Comparison of ENCODE assay signal across 8 mouse cellular contexts in genomic region chr11:84818085-84818960, GRCm38 (mm10). TPM values are rescaled to one million over a fixed set of nuclear protein-coding genes. Genes with fewer than 3 reads are reported as not detected.
A peak's percentile ranks its signal among the peaks of the same experiment; 100 is the strongest.
DNase-seq lines count a peak whose midpoint lies in the region; ATAC-seq and TF ChIP-seq lines count a peak whose summit lies in the region.

No protein-coding gene starts in this region.

- peak overlapping the region; percentile 81 for H3K9ac ChIP-seq in CH12.LX (ENCODE audit: insufficient read depth, low read depth)
- peak overlapping the region; percentile 63 for H3K9ac ChIP-seq in heart, postnatal 0 days (replicated peaks; ENCODE audit: low read depth, low read length)
- H3K9ac ChIP-seq in liver, postnatal 0 days (replicated peaks) = peak overlapping the region; percentile 85
- peak overlapping the region; percentile 74 for H3K9ac ChIP-seq in neural tube, embryonic 13.5 days

- dilution Hi-C loops in CH12.LX (cut with MboI; ENCODE audit: extremely low pct_ligation_motif_present, extremely low pct_unique_long_range_greater_than_20kb, low sequenced_read_pairs) = no loop called here

- peaks cover 2% of the 10 kb centered on the region for H3K9me3 ChIP-seq in CH12.LX (replicated peaks; ENCODE audit: low read length)
- H3K9me3 ChIP-seq in forebrain, embryonic 10.5 days = no peaks in the 10 kb centered on the region
- no peaks in the 10 kb centered on the region for H3K9me3 ChIP-seq in heart, postnatal 0 days (replicated peaks; ENCODE audit: control insufficient read depth, low read length)
- H3K9me3 ChIP-seq in liver, postnatal 0 days (ENCODE audit: low read length) = no peaks in the 10 kb centered on the region
- H3K9me3 ChIP-seq in neural tube, embryonic 13.5 days = no peaks in the 10 kb centered on the region

- peak; percentile 87 for TF ChIP-seq RAD21 in CH12.LX (IDR thresholded peaks at IDR 0.05; ENCODE audit: low read depth, low read length)

- peak overlapping the region; percentile 91 for H3K4me2 ChIP-seq in CH12.LX (ENCODE audit: insufficient read depth, low read depth, poor library complexity, severe bottlenecking)
- peak overlapping the region; percentile 96 for H3K4me2 ChIP-seq in heart, postnatal 0 days (ENCODE audit: low read depth, low read length)
- H3K4me2 ChIP-seq in liver, postnatal 0 days (ENCODE audit: low read depth, low read length) = peak overlapping the region; percentile 99
- peak overlapping the region; percentile 99 for H3K4me2 ChIP-seq in neural tube, embryonic 13.5 days

- under 1% methylated on average over 39 of the region's 39 CpGs for WGBS in forebrain, embryonic 10.5 days
- under 1% methylated on average over 39 of the region's 39 CpGs for WGBS in heart, postnatal 0 days
- 0% methylated on average over 39 of the region's 39 CpGs for WGBS in liver, postnatal 0 days (ENCODE audit: insufficient replicate concordance)
- WGBS in neural tube, embryonic 13.5 days = 2% methylated on average over 39 of the region's 39 CpGs

- in situ Hi-C loops in CH12.LX (cut with MboI; ENCODE audit: low pct_ligation_motif_present, low pct_unique_long_range_greater_than_20kb, low sequenced_read_pairs) = loop anchor here (10.0 to 25.0 kb wide), 3 partner anchors 304 to 656 kb away; partner anchors contain the start of genes Aatf and Gm11437

- no peaks in the 10 kb centered on the region for H3K27me3 ChIP-seq in CH12.LX (replicated peaks)
- no peaks in the 10 kb centered on the region for H3K27me3 ChIP-seq in forebrain, embryonic 10.5 days (ENCODE audit: poor library complexity, severe bottlenecking)
- H3K27me3 ChIP-seq in heart, postnatal 0 days (ENCODE audit: control insufficient read depth, insufficient read depth, low read length) = no peaks in the 10 kb centered on the region
- H3K27me3 ChIP-seq in liver, postnatal 0 days (ENCODE audit: insufficient read depth, low read length) = no peaks in the 10 kb centered on the region
- H3K27me3 ChIP-seq in neural tube, embryonic 13.5 days = no peaks in the 10 kb centered on the region

- peak overlapping the region; percentile 84 for H3K27ac ChIP-seq in CH12.LX (ENCODE audit: insufficient read depth, low read depth)
- peak overlapping the region; percentile 90 for H3K27ac ChIP-seq in forebrain, embryonic 10.5 days
- H3K27ac ChIP-seq in heart, postnatal 0 days (ENCODE audit: low read depth) = peak overlapping the region; percentile 85
- H3K27ac ChIP-seq in liver, postnatal 0 days (ENCODE audit: low read depth) = peak overlapping the region; percentile 95
- peak overlapping the region; percentile 65 for H3K27ac ChIP-seq in neural tube, embryonic 13.5 days (replicated peaks)

- TF ChIP-seq POLR2A in CH12.LX (IDR thresholded peaks at IDR 0.05; ENCODE audit: low read depth, low read length) = peak; percentile 78

- peak overlapping the region; percentile 60 to 97 (median 87) for H3K4me3 ChIP-seq in CH12.LX (replicated peaks in 1 of 3; ENCODE audit: low read depth in 2 of 3, low read length in 2 of 3, poor library complexity in 1 of 3)
- H3K4me3 ChIP-seq in forebrain, embryonic 10.5 days = peak overlapping the region; percentile 85
- H3K4me3 ChIP-seq in heart, postnatal 0 days (ENCODE audit: low read depth, low read length) = peak overlapping the region; percentile 62
- peak overlapping the region; percentile 64 for H3K4me3 ChIP-seq in liver, postnatal 0 days (ENCODE audit: low read depth, low read length)
- H3K4me3 ChIP-seq in neural tube, embryonic 13.5 days = peak overlapping the region; percentile 64

- peak; percentile 49 for ATAC-seq in heart, postnatal 0 days (ENCODE audit: insufficient read depth, low read depth)
- ATAC-seq in liver, postnatal 0 days = peak; percentile 50
- ATAC-seq in neural tube, embryonic 13.5 days (ENCODE audit: low read depth) = peak; percentile 57

- peaks cover 4 to 41% of the 10 kb centered on the region in 2 experiments; a peak in 2 of 4 replicates for H3K4me1 ChIP-seq in CH12.LX (ENCODE audit: control insufficient read depth in 1 of 2, insufficient read depth in 2 of 2)
- H3K4me1 ChIP-seq in forebrain, embryonic 10.5 days = peaks cover 33% of the 10 kb centered on the region
- H3K4me1 ChIP-seq in heart, postnatal 0 days (ENCODE audit: control insufficient read depth, insufficient read depth) = peaks cover 14% of the 10 kb centered on the region
- peaks cover 11% of the 10 kb centered on the region; the same call in 1 of the 2 replicates for H3K4me1 ChIP-seq in liver, postnatal 0 days (ENCODE audit: insufficient read depth)
- peaks cover 8% of the 10 kb centered on the region; the same call in 1 of the 2 replicates for H3K4me1 ChIP-seq in neural tube, embryonic 13.5 days (replicated peaks)

- DNase-seq in CH12.LX (ENCODE audit: extremely low read depth) = peak; percentile 95
- peak; percentile 88 for DNase-seq in c-Kit-positive CD71-negative TER-119-negative erythroid progenitor cells, embryonic 14.5 days (ENCODE audit: low read depth)
- DNase-seq in forebrain, embryonic 10.5 days (ENCODE audit: extremely low spot score, low spot score) = peak; percentile 58
- DNase-seq in heart, postnatal 0 days (ENCODE audit: low spot score) = peak; percentile 82
- DNase-seq in kidney, postnatal 4 days = peak; percentile 77 to 85
- DNase-seq in liver, postnatal 0 days = peak; percentile 85
- peak; percentile 79 for DNase-seq in telencephalon, adult 2 months (ENCODE audit: low read depth, low spot score)

- no peak for TF ChIP-seq EP300 in CH12.LX (IDR thresholded peaks at IDR 0.05; ENCODE audit: low read length)
- no peak for TF ChIP-seq EP300 in heart, postnatal 0 days (IDR thresholded peaks at IDR 0.05; ENCODE audit: low read depth)
- TF ChIP-seq EP300 in liver, postnatal 0 days (IDR thresholded peaks at IDR 0.05; ENCODE audit: low read depth) = no peak

- peaks cover 12 to 60% of the 10 kb centered on the region in 2 experiments for H3K36me3 ChIP-seq in CH12.LX (replicated peaks in 1 of 2; ENCODE audit: control insufficient read depth in 1 of 2, insufficient read depth in 1 of 2, low read length in 1 of 2)
- H3K36me3 ChIP-seq in forebrain, embryonic 10.5 days (replicated peaks) = peaks cover 11% of the 10 kb centered on the region
- H3K36me3 ChIP-seq in heart, postnatal 0 days (replicated peaks; ENCODE audit: control insufficient read depth, insufficient read depth, low read length) = peaks cover 21% of the 10 kb centered on the region
- peaks cover 38% of the 10 kb centered on the region for H3K36me3 ChIP-seq in liver, postnatal 0 days (replicated peaks; ENCODE audit: insufficient read depth, low read length)
- H3K36me3 ChIP-seq in neural tube, embryonic 13.5 days = no peaks in the 10 kb centered on the region

- H3K79me2 ChIP-seq in CH12.LX (replicated peaks; ENCODE audit: control insufficient read depth, extremely low read depth, insufficient read depth, poor library complexity, severe bottlenecking) = no peaks in the 10 kb centered on the region; the same call in 1 of the 2 replicates

- peak; percentile 92 to 95 for TF ChIP-seq CTCF in CH12.LX (conservative IDR thresholded peaks at IDR 0.05 in 1 of 2, IDR thresholded peaks at IDR 0.05 in 1 of 2; ENCODE audit: low read depth in 2 of 2, low read length in 2 of 2)
- TF ChIP-seq CTCF in heart, postnatal 0 days (IDR thresholded peaks at IDR 0.05; ENCODE audit: low read depth) = peak; percentile 77
- TF ChIP-seq CTCF in liver, postnatal 0 days (IDR thresholded peaks at IDR 0.05; ENCODE audit: low read depth) = peak; percentile 87

TF ChIP-seq in CH12.LX, 34 proteins besides CTCF, POLR2A, EP300 and RAD21 (continues in another document):
- TF ChIP-seq ELF1 (IDR thresholded peaks at IDR 0.05; ENCODE audit: low read depth, low read length) = peak; percentile 84
- TF ChIP-seq MEF2A (IDR thresholded peaks at IDR 0.05; ENCODE audit: borderline replicate concordance, low read depth, low read length) = peak; percentile 24; the same call in 1 of the 2 replicates
- TF ChIP-seq NRF1 (IDR thresholded peaks at IDR 0.05; ENCODE audit: low read depth, low read length) = no peak
- TF ChIP-seq USF2 (conservative IDR thresholded peaks at IDR 0.05; ENCODE audit: low read depth, low read length) = 0 out of 2 replicates have a peak, but pooled peaks have one; percentile 28
- TF ChIP-seq JUN (IDR thresholded peaks at IDR 0.05; ENCODE audit: insufficient read depth, low read depth, low read length) = no peak
- TF ChIP-seq USF1 (IDR thresholded peaks at IDR 0.05; ENCODE audit: low read depth, low read length) = no peak

RNA-seq across cellular contexts. Expression of gene Mrm1, which starts 1.0 kb away (rescaled TPM):
- 19.6 and 27.8 TPM in 2 replicates for total RNA-seq in CH12.LX (2012; rRNA removed)
- 14.7 and 16.1 TPM in 2 replicates for total RNA-seq in CH12.LX (2014; rRNA removed)
- 10.6 and 11.1 TPM in 2 replicates for polyA plus RNA-seq in CH12.LX (2012; ENCODE audit: insufficient read length, low read depth)
- polyA plus RNA-seq in forebrain, embryonic 10.5 days (2016; fragmentation: Nextera tagmentation; extraction: Ambion mirVana) = 12.3 and 14.9 TPM in 2 replicates
- 13.9 and 33.7 TPM in 2 replicates for total RNA-seq in heart, postnatal 0 days (2014; rRNA removed; ENCODE audit: low replicate concordance)
- polyA plus RNA-seq in heart, postnatal 0 days (2015; fragmentation: Nextera tagmentation; extraction: Ambion mirVana) = 21.5 and 21.9 TPM in 2 replicates
- polyA plus RNA-seq in liver, postnatal 0 days (2015; fragmentation: Nextera tagmentation; extraction: Ambion mirVana) = 7.4 and 8.4 TPM in 2 replicates
- 8.7 and 10.5 TPM in 2 replicates for polyA plus RNA-seq in neural tube, embryonic 13.5 days (2015; fragmentation: Nextera tagmentation; extraction: Ambion mirVana)

RNA-seq across cellular contexts. Expression of gene Dhrs11, which starts 10.5 kb away (rescaled TPM):
- 8.3 and 9.6 TPM in 2 replicates for total RNA-seq in CH12.LX (2012; rRNA removed)
- total RNA-seq in CH12.LX (2014; rRNA removed) = 6.1 and 6.8 TPM in 2 replicates
- polyA plus RNA-seq in CH12.LX (2012; ENCODE audit: insufficient read length, low read depth) = 17.0 and 17.1 TPM in 2 replicates
- polyA plus RNA-seq in forebrain, embryonic 10.5 days (2016; fragmentation: Nextera tagmentation; extraction: Ambion mirVana) = 13.4 and 16.9 TPM in 2 replicates
- 148 and 166 TPM in 2 replicates for total RNA-seq in heart, postnatal 0 days (2014; rRNA removed; ENCODE audit: low replicate concordance)
- 110 TPM in 2 replicates for polyA plus RNA-seq in heart, postnatal 0 days (2015; fragmentation: Nextera tagmentation; extraction: Ambion mirVana)
- 86.1 and 91.1 TPM in 2 replicates for polyA plus RNA-seq in liver, postnatal 0 days (2015; fragmentation: Nextera tagmentation; extraction: Ambion mirVana)
- 7.5 and 7.8 TPM in 2 replicates for polyA plus RNA-seq in neural tube, embryonic 13.5 days (2015; fragmentation: Nextera tagmentation; extraction: Ambion mirVana)

RNA-seq across cellular contexts. Expression of gene Ggnbp2, which starts 52.3 kb away (rescaled TPM):
- total RNA-seq in CH12.LX (2012; rRNA removed) (67.3 and 70.9 TPM in 2 replicates), CH12.LX (2014; rRNA removed) (86.5 and 105 TPM in 2 replicates)
- polyA plus RNA-seq in CH12.LX (2012; ENCODE audit: insufficient read length, low read depth) = 108 and 125 TPM in 2 replicates
- polyA plus RNA-seq in forebrain, embryonic 10.5 days (2016; fragmentation: Nextera tagmentation; extraction: Ambion mirVana) = 52.3 and 52.4 TPM in 2 replicates
- total RNA-seq in heart, postnatal 0 days (2014; rRNA removed; ENCODE audit: low replicate concordance) = 31.2 and 35.0 TPM in 2 replicates
- 37.2 and 39.4 TPM in 2 replicates for polyA plus RNA-seq in heart, postnatal 0 days (2015; fragmentation: Nextera tagmentation; extraction: Ambion mirVana)
- polyA plus RNA-seq in liver, postnatal 0 days (2015; fragmentation: Nextera tagmentation; extraction: Ambion mirVana) = 44.7 and 56.3 TPM in 2 replicates
- 74.9 and 86.2 TPM in 2 replicates for polyA plus RNA-seq in neural tube, embryonic 13.5 days (2015; fragmentation: Nextera tagmentation; extraction: Ambion mirVana)

Comparison
In these comparisons a context has a peak if more than half of its experiments do, and no peak if none do; other contexts are left out.
1. Peak in every context shown above with its lines: DNase-seq, ATAC-seq, H3K4me3 ChIP-seq and H3K27ac ChIP-seq.